Mouse (Mus musculus) monocyte, adult 5-6 weeks (primary cell): ENCODE data around the gene Cyth3. TPM values are rescaled to one million over a fixed set of nuclear protein-coding genes. Genes with fewer than 3 reads are reported as not detected.
A peak's percentile ranks its signal among the peaks of the same experiment; 100 is the strongest.

Source experiments
- ATAC-seq: fragments of 153-309, 156-312 bp; replicated peaks from 2 replicates; pipeline ENCODE4 v1.8.0; 2017; ENCODE audit warnings: mild to moderate bottlenecking; ENCODE audit not compliant: low TSS enrichment, insufficient number of reproducible peaks, severe bottlenecking, poor library complexity, low FRiP score
- total RNA-seq: library from RNA; stranded (forward); fragments of 200-1000, 200-491, 200-594 nt; gene quantifications from 3 replicates; pipeline ENCODE4 v1.2.3, GENCODE M21; 2017

The Cyth3 gene
- total RNA-seq = 129 to 134 TPM (median 132 TPM) in 3 replicates

DNA sequence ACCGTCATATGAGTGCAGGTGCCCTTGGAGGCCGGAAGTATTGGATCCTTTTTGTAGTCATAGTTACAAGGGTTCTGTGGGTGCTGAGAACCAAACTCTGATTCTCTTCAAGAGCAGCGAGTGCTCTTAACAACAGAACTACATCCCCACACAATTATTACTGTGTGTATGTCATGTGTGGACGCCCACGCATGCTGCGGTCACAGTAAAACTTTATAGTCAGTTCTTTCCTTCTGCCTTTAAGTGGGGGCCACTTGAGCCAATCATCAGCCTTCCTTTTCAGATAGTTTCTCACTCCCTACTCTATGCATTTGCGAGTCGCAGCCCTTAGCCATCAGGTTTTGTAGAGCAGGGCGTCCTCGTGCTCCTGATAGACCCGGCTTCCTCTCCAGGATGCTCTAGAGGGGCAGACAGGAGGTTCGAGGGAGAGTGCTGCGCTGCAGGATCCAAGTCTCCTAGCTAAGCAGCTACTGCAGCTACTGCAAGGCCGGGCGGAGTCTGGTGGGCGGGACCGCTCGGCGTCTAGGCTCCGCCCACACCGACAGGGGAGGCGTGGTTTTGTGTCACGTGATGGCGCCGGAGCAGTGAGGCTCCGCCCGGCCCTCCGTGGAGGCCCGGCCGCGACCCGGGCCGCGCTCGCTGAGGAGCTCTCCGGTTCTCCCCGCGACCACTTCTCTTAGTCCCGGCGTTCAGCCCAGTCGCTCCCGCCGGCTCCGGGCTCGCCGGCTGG lies at the start of gene Cyth3:
TSS of gene Cyth3 (plus strand) at position 555 of the 730 bp plus-strand sequence.
- peak; percentile 97 for ATAC-seq

- no peak for ATAC-seq
These were observed 49.2 kb upstream of the Cyth3 start for GRCm38 (mm10) chr5:143573067-143573466.

DNA sequence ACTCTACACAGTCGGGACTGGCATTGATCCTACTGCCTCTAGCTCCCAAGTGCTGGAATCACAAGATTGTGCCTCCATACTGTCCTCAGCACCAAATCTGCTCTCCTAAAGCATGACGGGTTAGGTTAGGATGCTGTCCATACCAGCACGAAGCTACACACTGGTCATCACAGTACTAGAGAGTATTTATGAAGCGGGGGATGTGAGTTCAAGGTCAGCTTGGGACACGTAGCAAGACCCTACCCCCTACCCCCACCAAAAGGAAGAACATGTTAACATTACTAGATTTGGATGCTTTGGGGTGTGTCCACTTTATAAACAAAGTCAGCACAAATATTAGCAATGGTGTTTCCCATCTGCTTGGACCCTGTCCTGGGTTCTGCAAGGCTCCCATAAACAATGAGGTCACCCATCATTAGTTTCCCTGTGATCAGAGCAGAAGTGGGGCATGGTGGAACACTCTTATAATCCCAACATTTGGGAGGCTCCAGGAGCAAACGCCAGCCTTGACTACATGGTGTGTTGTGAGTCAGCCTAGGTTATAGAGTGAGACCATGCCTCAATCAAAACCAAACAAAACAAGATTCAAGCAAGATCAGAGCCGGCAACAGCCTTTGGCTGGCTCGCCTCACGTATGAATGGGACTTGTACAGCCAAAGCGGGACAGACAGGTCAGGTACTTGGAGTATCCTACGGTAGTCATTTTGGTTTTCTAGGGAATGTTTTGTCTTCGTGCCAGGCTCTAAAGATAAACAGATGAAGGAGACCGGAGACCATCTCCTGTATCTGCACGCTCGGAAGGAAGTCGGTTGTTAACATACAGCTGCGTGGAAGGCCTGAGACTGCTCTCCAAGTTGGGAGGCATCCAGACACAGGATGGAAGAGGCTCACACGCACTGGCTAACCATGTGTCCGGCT lies 47.7 kb upstream of the Cyth3 start:
- no peak for ATAC-seq

DNA sequence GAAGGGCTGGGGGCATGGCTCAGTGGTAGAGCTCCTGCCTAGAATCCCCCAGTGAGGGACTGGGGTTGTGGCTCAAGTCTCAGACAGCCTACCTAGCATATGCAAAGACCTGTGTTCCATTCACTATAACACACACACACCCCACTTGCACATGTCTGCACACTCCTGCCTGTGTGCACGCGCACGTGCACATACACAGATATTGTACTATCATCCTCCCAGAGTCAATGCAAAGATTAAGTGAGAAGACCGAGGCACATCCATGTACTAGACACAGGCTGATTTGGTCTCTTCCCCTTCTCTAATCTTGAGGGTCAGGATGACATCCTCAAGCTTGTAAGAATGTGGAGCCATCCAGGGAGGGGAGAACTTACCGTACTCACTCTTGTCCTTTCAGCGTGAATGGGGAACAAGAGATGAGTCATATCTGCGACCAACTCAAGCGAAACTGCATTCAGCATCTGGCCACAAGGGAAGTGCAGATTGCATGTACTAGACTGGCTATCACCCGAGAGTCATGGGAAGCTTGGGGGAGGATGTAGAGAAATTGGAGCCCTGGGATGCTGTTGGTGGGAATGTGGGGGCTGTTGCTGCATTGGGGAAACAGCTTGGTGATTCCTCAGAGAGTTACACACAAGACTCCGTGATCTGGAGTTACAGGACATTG lies 42.6 kb upstream of the Cyth3 start:
- peak; percentile 91 for ATAC-seq

- peak; percentile 71 for ATAC-seq
These were observed 41.3 kb upstream of the Cyth3 start for GRCm38 (mm10) chr5:143580982-143581381.

DNA sequence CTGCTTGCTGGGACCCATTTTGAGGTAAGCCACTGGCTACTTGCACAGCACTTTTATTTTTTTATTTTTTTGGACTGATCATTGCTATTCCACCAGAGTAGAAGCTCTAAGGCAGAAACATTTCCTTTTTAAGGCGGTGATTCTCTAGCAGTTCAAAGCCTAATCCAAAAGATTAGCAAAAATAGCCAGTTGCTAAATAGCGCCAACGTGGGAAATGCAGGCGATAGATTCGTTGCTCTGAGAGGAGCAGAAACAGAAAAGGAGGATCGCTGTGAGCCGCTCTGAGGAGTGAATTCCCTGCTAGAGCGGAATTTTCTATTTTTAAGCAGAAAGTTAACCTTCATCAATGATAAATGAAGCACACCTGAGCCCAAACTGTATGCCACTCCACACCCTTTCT lies 40.4 kb upstream of the Cyth3 start:
- no peak for ATAC-seq

GRCm38 (mm10) chr5:143583081-143583480 lies 39.2 kb upstream of the Cyth3 start:
- ATAC-seq = no peak

- no peak for ATAC-seq
These were observed 37.3 kb upstream of the Cyth3 start for GRCm38 (mm10) chr5:143584982-143585381.

- no peak for ATAC-seq
These were observed 35.9 kb upstream of the Cyth3 start for GRCm38 (mm10) chr5:143586386-143586785.

DNA sequence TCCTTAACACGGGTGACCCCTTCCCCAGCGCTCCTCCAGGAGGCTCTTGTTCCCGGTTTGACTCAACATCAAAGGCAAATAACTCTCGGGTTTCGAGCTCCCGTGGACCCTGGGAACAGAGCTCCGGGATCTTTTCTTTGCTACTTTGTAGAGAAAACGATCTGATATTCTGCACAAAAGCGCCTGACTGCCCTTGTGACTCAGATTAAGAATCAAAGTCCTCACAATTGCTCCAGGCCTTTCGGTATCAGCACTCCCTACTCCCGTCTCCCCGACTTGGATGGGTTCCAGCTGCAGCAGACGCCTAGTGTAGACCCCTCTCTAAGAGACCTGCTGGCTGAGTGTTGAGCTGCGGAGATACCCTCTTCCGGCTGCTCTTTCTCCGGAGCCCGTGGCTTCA lies 33.1 kb upstream of the Cyth3 start:
- no peak for ATAC-seq

- ATAC-seq = no peak
These were observed 29.3 kb upstream of the Cyth3 start for GRCm38 (mm10) chr5:143592926-143593325.

DNA sequence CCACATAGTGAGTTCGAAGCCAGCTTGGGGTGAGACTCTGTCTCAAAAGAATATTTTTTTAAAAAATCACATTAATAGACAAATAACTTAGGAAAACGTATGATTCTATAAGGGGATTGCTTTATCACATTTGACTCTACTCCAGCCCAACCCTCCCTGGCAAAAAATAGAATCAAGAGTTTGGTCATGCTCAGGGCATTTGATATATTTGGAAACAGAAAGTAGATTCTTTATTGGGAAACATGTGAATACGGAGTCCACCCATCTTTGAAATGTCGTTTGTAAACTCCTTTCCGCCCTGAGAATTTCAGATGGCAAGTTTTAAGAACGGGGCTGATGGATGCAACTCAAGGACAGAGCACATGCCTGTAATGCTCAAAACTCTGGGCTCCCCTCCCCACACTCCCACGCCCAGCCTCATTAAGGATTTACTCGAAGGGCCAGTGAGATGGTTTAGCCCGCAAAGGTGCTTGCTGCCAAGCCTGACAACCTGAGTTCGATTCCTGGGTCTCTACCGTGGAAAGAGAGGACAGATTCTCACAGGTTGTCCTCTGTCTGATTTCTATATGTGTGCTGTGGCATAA lies 28.6 kb upstream of the Cyth3 start:
- peak; percentile 81 for ATAC-seq

- ATAC-seq = peak; percentile 71
These were observed 27.8 kb upstream of the Cyth3 start for GRCm38 (mm10) chr5:143594291-143595065.

GRCm38 (mm10) chr5:143602051-143602450 lies 20.2 kb upstream of the Cyth3 start:
- ATAC-seq = peak; percentile 77

- ATAC-seq = no peak
These were observed 18.0 kb upstream of the Cyth3 start for GRCm38 (mm10) chr5:143604157-143604774.

DNA sequence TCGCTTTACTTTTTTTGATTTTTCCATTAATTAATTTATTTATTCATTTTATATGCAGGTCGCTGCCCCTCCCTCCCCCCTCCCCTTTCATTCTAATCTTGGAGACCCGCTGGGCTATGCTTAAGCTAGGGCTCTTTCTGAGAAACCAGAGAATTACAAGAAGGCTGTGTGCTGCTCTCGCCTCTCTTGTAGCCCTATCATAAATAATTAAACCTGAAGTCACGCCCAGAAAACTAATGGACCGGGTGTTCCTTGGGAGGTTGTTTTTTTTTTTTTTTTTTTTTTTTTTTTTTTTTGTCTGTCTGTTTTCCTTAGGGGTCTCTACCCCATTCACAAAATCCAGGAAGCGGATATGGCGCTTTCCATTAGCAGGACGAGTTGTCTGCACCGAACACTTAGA lies 15.5 kb upstream of the Cyth3 start:
- ATAC-seq = no peak

DNA sequence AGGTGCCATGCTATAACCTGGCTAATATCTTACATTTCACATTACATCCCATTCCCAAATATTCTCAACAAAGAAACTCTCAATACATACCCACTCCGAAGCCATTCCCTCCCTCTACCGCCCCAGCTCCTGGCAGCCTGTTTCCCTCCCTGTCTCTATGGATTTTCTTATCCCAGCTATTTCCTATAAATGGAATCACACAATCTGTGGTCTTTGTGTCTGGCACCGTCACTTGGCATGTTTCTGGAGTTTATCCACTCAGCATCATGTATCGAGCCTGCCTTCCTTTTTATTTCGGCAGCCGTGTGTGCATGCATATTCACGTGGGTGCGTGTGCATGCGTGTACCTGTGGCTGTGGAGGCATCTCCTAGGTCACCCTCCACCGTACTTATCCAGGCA lies 14.1 kb upstream of the Cyth3 start:
- no peak for ATAC-seq

- no peak for ATAC-seq
These were observed 10.3 kb upstream of the Cyth3 start for GRCm38 (mm10) chr5:143611954-143612353.
